Mouse (Mus musculus) forebrain, embryonic 13.5 days (tissue): ENCODE measurements around the gene Stx1b. TPM values are rescaled to one million over a fixed set of nuclear protein-coding genes. Genes with fewer than 3 reads are reported as not detected.

Experiments used
- ATAC-seq: fragments of 200-750 bp; cut with Nextera tagmentation; 2 replicates; pipeline ENCODE4 v1.8.0; 2017
- H3K27ac ChIP-seq: fragments of 300-500 bp; sonication (generic); 2 replicates; pipeline ENCODE4 v1.5.1; 2015; ENCODE audit warnings: inconsistent platforms, mild to moderate bottlenecking, moderate library complexity
- H3K27me3 ChIP-seq: fragments of 300-500 bp; sonication (generic); 2 replicates; pipeline ENCODE4 v1.6.1; 2015; ENCODE audit warnings: mild to moderate bottlenecking, inconsistent platforms
- H3K36me3 ChIP-seq: fragments of 300-500 bp; sonication (generic); 2 replicates; pipeline ENCODE4 v1.6.1; 2015; ENCODE audit warnings: mild to moderate bottlenecking, inconsistent platforms; ENCODE audit not compliant: poor library complexity, severe bottlenecking
- H3K4me1 ChIP-seq: fragments of 300-500 bp; sonication (generic); 2 replicates; pipeline ENCODE4 v1.6.1; 2015; ENCODE audit warnings: inconsistent platforms
- H3K4me2 ChIP-seq: fragments of 300-500 bp; sonication (generic); 2 replicates; pipeline ENCODE4 v1.6.1; 2015; ENCODE audit warnings: inconsistent platforms, mild to moderate bottlenecking, moderate library complexity
- H3K4me3 ChIP-seq: fragments of 300-500 bp; sonication (generic); 2 replicates; pipeline ENCODE4 v1.5.1; 2015; ENCODE audit warnings: mild to moderate bottlenecking, inconsistent platforms
- H3K9ac ChIP-seq: fragments of 300-500 bp; sonication (generic); 2 replicates; pipeline ENCODE4 v1.6.1; 2015; ENCODE audit warnings: mild to moderate bottlenecking, inconsistent platforms
- H3K9me3 ChIP-seq: fragments of 300-500 bp; sonication (generic); replicated peaks from 2 replicates; pipeline ENCODE4 v1.6.1; 2016; ENCODE audit warnings: inconsistent platforms
- WGBS: fragments of 180-500 bp; shearing (Covaris S2); methylation state at CpG from one replicate; pipeline ENCODE4 v1.1.7; 2015; 5-methylcytosine and 5-hydroxymethylcytosine counted together
- polyA plus RNA-seq: library from polyadenylated mRNA; unstranded; fragments of >200 nt; fragmentation: Nextera tagmentation; extraction: Ambion mirVana; gene quantifications from 2 replicates; pipeline ENCODE4 v1.2.1, GENCODE M21; 2015

Gene Stx1b
- 18.9 and 21.9 TPM in 2 replicates for polyA plus RNA-seq

GRCm38 (mm10) chr7:127824176-127824871, at the start of gene Stx1b, which contains the start of gene Stx4a:
TSS of gene Stx1b (minus strand) at chr7:127824549.
TSS of gene Stx4a (plus strand) at chr7:127824294.
- Histone ChIP-seq H3K9ac (peak within 1 kb of the TSS; percentile 92), H3K27me3 (no peaks in the 10 kb centered on the region), H3K4me3 (peak within 1 kb of the TSS; percentile 76), H3K9me3 (no peaks in the 10 kb centered on the region), H3K27ac (peak within 1 kb of the TSS; percentile 88), H3K4me1 (peaks cover 27% of the 10 kb centered on the region), H3K36me3 (no peaks in the 10 kb centered on the region), H3K4me2 (peak within 1 kb of the TSS; percentile 80)
- WGBS: 3% methylated on average over 26 of the region's 38 CpGs
- peak; percentile 92 for ATAC-seq

DNA sequence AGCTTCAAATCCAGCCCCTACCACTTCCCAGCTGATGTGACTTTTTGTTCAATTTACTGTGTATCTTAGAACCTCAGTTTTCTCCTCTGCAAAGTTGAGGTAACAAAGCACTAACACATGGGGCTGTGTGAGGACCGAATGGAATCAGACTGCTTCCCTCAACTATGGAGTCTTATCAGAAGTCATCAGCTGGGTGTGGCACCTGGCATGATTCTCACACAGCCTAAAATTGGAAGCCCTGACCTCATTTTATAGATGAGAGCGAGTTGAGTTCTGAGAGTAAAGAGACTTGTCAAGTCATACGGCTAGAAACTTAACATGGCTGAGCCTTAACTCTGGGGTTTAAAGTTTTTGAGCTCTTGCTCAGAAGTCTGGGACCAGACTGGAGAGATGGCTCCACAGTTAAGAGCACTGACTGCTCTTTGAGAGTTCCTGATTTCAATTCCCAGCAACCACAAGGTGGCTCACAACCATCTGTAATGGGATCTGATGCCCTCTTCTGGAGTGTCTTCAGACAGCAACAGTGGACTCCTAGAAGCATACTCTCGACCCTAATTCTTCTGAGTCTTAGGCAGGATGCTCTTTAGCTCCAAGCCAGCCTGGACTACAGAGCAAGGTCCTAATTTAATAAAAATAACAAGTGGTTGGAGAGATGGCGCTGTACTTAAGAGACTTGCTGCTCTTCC, 45.9 kb upstream of the Stx1b start:
- WGBS: 82% methylated on average over 5 of the region's 5 CpGs
- H3K9ac ChIP-seq: no peak overlapping the region
- peaks cover 56% of the 10 kb centered on the region for H3K36me3 ChIP-seq
- ATAC-seq: no peak
- H3K9me3 ChIP-seq: no peaks in the 10 kb centered on the region
- no peak overlapping the region for H3K4me3 ChIP-seq
- peaks cover 19% of the 10 kb centered on the region for H3K4me1 ChIP-seq
- no peak overlapping the region for H3K4me2 ChIP-seq
- no peak overlapping the region for H3K27ac ChIP-seq
- H3K27me3 ChIP-seq: no peaks in the 10 kb centered on the region

- Histone ChIP-seq H3K9ac (no peak overlapping the region), H3K27ac (0 out of 2 replicates have a peak overlapping the region, but pooled peaks have one; percentile 44), H3K4me3 (no peak overlapping the region), H3K36me3 (peaks cover 66% of the 10 kb centered on the region), H3K27me3 (no peaks in the 10 kb centered on the region), H3K4me1 (peaks cover 15% of the 10 kb centered on the region), H3K9me3 (no peaks in the 10 kb centered on the region), H3K4me2 (no peak overlapping the region)
- no peak for ATAC-seq
- WGBS: 69% methylated on average over 3 of the region's 3 CpGs
Observed at GRCm38 (mm10) chr7:127869149-127869810, 44.9 kb upstream of the Stx1b start.

- no peak for ATAC-seq
- Histone ChIP-seq H3K36me3 (peaks cover 64% of the 10 kb centered on the region), H3K9ac (no peak overlapping the region), H3K27me3 (no peaks in the 10 kb centered on the region), H3K9me3 (no peaks in the 10 kb centered on the region), H3K4me1 (no peaks in the 10 kb centered on the region), H3K4me2 (no peak overlapping the region), H3K4me3 (no peak overlapping the region), H3K27ac (no peak overlapping the region)
- 94% methylated on average over 18 of the region's 18 CpGs for whole genome bisulfite sequencing
Observed at GRCm38 (mm10) chr7:127867641-127868040, 43.3 kb upstream of the Stx1b start.

DNA sequence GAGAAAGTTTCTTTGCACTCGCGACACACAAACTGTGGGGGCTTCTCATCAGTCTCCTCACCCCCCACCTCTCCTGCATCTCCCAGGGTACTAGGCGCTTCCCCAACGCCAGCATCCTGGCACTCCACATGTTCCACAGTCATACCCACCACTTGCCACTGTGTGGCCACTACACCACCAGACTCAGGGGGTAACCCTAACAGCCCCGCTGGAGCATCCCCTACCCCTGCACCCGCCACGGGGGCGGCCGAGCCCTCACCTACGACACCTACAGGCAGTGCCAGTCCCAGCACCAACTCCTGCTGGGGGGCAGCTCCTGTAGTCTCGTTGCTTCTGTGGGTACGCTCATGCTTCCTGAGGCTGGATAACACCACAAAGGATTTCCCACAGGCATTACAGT, 42.1 kb upstream of the Stx1b start:
- 95% methylated on average over 12 of the region's 12 CpGs for WGBS
- H3K4me3 ChIP-seq: no peak overlapping the region
- ATAC-seq: 0 out of 2 replicates have a peak, but pooled peaks have one; percentile 30
- H3K27ac ChIP-seq: no peak overlapping the region
- peaks cover 60% of the 10 kb centered on the region for H3K36me3 ChIP-seq
- no peak overlapping the region for H3K9ac ChIP-seq
- H3K4me1 ChIP-seq: no peaks in the 10 kb centered on the region
- no peaks in the 10 kb centered on the region for H3K9me3 ChIP-seq
- no peak overlapping the region for H3K4me2 ChIP-seq
- no peaks in the 10 kb centered on the region for H3K27me3 ChIP-seq

DNA sequence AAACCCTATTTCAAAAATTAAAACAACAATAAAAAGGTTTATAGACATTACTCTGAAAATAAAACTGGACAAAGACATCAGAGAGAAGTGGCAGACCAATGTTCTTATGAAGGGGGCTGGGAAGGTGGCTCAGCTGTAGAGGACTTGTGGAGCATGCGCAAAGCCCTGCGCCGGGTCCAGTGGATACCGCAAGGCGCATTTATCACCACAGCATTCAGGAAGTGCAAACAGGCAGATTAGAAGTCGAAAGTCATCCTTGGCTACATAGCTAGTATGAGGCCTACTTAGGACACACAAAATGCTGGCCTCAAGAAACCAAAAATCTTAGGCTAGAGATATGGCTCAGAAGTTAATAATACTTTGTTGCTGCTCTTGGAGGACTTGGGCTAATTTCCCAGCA, 33.9 kb upstream of the Stx1b start:
- Histone ChIP-seq H3K4me3 (no peak overlapping the region), H3K4me1 (no peaks in the 10 kb centered on the region), H3K27ac (no peak overlapping the region), H3K27me3 (no peaks in the 10 kb centered on the region), H3K9ac (no peak overlapping the region), H3K9me3 (no peaks in the 10 kb centered on the region), H3K4me2 (no peak overlapping the region), H3K36me3 (0 out of 2 replicates have a peak, but pooled peaks cover 4% of the 10 kb centered on the region)
- WGBS: 94% methylated on average over 6 of the region's 6 CpGs
- ATAC-seq: no peak

DNA sequence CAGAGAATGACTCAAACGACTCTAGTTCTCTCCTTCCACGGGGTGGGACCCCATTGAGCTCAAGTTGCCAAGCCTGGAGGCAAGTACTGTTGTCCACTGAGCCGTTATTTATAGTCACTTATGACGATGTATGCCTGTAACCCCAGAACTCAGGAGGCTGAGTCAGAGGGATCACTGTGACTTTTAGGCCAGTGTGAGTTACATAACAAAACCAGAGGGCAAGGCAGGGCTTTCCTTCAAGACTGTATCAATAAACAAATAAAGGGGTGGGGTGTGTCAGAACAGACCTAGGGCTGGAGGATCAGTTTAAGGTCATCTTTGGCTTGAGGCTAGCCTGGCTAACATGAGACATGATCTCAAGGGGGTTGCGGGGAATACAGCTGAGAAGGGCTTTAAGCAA, 26.6 kb upstream of the Stx1b start:
- Histone ChIP-seq H3K27ac (no peak overlapping the region), H3K4me1 (no peaks in the 10 kb centered on the region), H3K9ac (no peak overlapping the region), H3K4me2 (no peak overlapping the region), H3K4me3 (no peak overlapping the region), H3K27me3 (no peaks in the 10 kb centered on the region), H3K36me3 (peaks cover 3% of the 10 kb centered on the region; the same call in 1 of the 2 replicates), H3K9me3 (no peaks in the 10 kb centered on the region)
- no peak for ATAC-seq
- WGBS: 77% methylated on average over 5 of the region's 5 CpGs

GRCm38 (mm10) chr7:127849973-127850875, 25.9 kb upstream of the Stx1b start:
- no peak for ATAC-seq
- no peak overlapping the region for H3K4me2 ChIP-seq
- 80% methylated on average over 6 of the region's 6 CpGs for WGBS
- H3K27me3 ChIP-seq: no peaks in the 10 kb centered on the region
- no peak overlapping the region for H3K4me3 ChIP-seq
- H3K4me1 ChIP-seq: no peaks in the 10 kb centered on the region
- H3K36me3 ChIP-seq: peaks cover 3% of the 10 kb centered on the region; the same call in 1 of the 2 replicates
- H3K9me3 ChIP-seq: no peaks in the 10 kb centered on the region
- H3K9ac ChIP-seq: no peak overlapping the region
- no peak overlapping the region for H3K27ac ChIP-seq

DNA sequence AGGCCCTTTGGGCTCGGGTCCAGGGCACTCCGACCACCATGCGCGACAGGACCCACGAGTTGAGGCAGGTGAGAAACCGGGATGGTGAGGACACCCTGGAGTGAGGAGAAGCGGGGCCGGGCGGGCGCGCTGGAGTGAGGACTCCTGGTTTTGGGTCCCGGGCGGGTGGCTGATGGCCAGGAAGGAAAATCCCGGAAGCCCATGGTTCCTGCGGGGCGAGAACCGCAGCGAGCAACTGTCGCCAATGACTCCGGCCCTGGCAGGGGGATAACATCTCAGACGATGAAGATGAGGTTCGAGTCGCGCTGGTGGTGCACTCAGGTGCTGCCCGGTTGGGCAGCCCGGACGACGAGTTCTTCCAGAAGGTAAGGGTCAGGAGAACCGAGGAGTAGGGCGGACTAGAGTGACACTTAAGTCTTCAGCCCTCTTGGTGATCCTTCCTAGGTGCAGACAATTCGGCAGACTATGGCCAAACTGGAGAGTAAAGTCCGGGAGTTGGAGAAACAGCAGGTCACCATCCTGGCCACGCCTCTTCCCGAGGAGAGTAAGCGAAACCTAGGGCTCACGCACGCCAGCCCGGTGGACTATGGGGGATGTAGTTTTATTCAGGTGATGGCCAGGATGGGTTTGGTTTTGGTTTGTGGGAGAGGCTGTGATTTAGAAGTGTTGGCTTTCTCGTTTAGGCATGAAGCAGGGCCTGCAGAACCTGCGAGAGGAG, 17.8 kb upstream of the Stx1b start:
- peaks cover 13% of the 10 kb centered on the region for H3K4me1 ChIP-seq
- H3K27ac ChIP-seq: peak overlapping the region; percentile 88
- 0 out of 2 replicates have a peak, but pooled peaks cover 2% of the 10 kb centered on the region for H3K36me3 ChIP-seq
- H3K27me3 ChIP-seq: no peaks in the 10 kb centered on the region
- WGBS: under 1% methylated on average over 40 of the region's 40 CpGs
- ATAC-seq: peak; percentile 60
- no peaks in the 10 kb centered on the region for H3K9me3 ChIP-seq
- H3K4me3 ChIP-seq: peak overlapping the region; percentile 68
- H3K4me2 ChIP-seq: peak overlapping the region; percentile 99
- H3K9ac ChIP-seq: peak overlapping the region; percentile 71

DNA sequence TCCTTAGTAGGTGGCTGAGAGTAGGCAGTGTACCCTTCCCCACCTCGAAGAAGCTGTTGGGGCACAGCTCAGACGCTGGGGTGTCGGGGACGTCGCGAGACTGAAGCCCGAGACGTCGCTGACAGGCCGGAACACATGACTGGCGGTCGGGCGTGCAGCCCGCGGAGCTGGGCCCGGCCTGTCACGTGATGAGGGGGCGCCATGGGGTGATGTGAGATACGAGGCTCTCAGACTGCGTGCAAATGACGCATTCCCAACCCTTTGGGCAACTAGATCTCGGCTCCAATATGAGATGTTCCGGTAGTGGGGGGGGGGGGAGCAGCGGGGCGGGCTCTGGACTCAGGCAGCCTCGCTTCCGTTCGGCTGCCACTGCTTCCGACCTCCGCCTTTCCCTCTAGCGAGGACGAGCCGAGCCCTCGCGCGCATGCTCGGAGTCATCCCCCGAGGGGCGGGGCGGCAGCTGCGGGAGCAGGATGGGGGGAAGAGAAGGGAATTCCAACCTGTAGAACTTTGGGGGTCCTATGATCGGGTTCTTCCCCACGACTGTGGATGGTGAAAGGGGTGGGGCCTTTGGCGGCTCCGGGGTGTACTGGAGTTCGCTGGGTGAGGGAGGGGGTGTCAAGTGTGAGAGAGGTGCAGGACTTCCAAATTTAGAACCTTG, 17.1 kb upstream of the Stx1b start:
- Histone ChIP-seq H3K36me3 (0 out of 2 replicates have a peak, but pooled peaks cover 2% of the 10 kb centered on the region), H3K4me3 (peak overlapping the region; percentile 68), H3K27me3 (no peaks in the 10 kb centered on the region), H3K27ac (peak overlapping the region; percentile 88), H3K4me2 (peak overlapping the region; percentile 99), H3K9ac (peak overlapping the region; percentile 71), H3K9me3 (no peaks in the 10 kb centered on the region), H3K4me1 (peaks cover 13% of the 10 kb centered on the region)
- 0% methylated on average over 37 of the region's 46 CpGs for WGBS
- peak; percentile 95 for ATAC-seq
